Mouse (Mus musculus): Measurements from ENCODE around the gene Med29. TPM values are rescaled to one million over a fixed set of nuclear protein-coding genes. Genes with fewer than 3 reads are reported as not detected.

Gene Med29
- total and polyA plus RNA-seq, 3 experiments: 31.1 to 39.6 TPM; not detected in 1

DNA sequence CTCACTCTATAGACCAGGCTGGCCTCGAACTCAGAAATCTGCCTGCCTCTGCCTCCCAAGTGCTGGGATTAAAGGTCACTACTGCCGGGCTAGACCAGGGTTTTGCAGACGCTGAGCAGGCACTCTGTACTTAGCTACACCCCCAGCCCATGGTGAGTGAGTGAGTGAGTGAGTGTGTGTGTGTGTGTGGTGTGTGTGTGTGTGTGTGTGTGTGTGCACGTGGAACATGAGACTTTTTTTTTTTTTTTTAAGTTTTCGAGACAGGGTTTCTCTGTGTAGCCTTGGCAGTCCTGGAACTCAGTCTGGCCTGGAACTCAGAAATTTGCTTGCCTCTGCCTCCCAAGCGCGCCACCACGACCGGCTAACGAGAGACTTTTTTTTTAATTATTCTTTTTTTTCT is 17.9 kb downstream of the Med29 start:
- Histone ChIP-seq H3K9me3 (replicated peaks; ENCODE audit: insufficient read depth, low read length) (no peaks in the 10 kb centered on the region), H3K79me2 (ENCODE audit: control insufficient read depth, insufficient read depth, low read length, poor library complexity) (peaks cover 5% of the 10 kb centered on the region), H3K27me3 (ENCODE audit: control insufficient read depth in 1 of 2, insufficient read depth in 2 of 2, low read length in 2 of 2) (no peaks in the 10 kb centered on the region), H3K4me3 (ENCODE audit: control insufficient read depth in 1 of 2, insufficient read depth in 1 of 2, low read depth in 2 of 2, low read length in 2 of 2) (peak overlapping the region; percentile 68 to 83), H3K27ac (ENCODE audit: control insufficient read depth, low read depth, low read length) (peak overlapping the region; percentile 93), H3K36me3 (ENCODE audit: control insufficient read depth in 1 of 2, insufficient read depth in 2 of 2, low read length in 2 of 2) (peaks cover 0 to 7% of the 10 kb centered on the region in 2 experiments; a peak in 2 of 4 replicates), H3K4me1 (ENCODE audit: control insufficient read depth in 1 of 2, insufficient read depth in 2 of 2, low read length in 2 of 2) (peaks cover 0 to 16% of the 10 kb centered on the region in 2 experiments; a peak in 2 of 4 replicates), H3K9ac (ENCODE audit: control insufficient read depth, low read depth, low read length, poor library complexity, severe bottlenecking) (peak overlapping the region; percentile 79)
- TF ChIP-seq BHLHE40 (IDR thresholded peaks at IDR 0.05; ENCODE audit: borderline replicate concordance, low read depth, low read length): peak; percentile 38; the same call in 1 of the 2 replicates
- peak; percentile 78 for TF ChIP-seq ZNF384 (IDR thresholded peaks at IDR 0.05; ENCODE audit: low read depth, low read length)
- TF ChIP-seq SIN3A (IDR thresholded peaks at IDR 0.05; ENCODE audit: low read length): no peak; the same call in 1 of the 2 replicates
- peak; percentile 66; the same call in 1 of the 2 replicates for TF ChIP-seq MXI1 (IDR thresholded peaks at IDR 0.05; ENCODE audit: low read depth, low read length)
- peak; percentile 61 for DNase-seq (ENCODE audit: low read depth, low spot score)

DNA sequence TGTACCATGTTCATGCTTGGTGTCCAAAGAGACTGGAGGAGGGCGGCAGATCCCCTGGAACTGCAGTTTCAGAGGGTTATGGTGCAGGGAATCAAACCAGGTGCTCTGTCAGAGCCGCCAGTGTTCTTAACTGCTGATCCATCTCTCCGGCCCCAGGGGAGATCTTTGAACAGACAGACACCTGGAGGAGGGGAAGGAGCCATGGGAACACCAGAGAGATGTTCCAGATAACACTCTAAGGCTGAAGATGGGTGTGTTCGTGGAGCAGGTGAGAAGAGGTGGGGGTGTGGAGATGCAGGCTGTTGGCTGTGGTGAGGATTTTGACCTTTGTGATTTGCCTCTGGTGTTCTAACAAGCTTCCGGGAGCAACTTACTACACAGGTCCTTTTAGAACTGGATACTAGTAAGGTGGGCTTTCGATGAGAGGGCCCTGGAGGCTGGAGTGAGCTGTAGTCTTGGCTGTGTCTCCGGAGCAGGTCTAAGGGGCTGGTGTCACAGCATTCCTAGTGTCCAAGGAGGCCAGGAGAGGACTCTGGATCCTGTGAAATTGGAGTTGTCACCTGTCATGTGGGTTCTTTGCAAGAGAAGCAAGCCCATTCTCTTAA is 18.5 kb downstream of the Med29 start:
- TF ChIP-seq CTCF (IDR thresholded peaks at IDR 0.05 in 2 of 3, conservative IDR thresholded peaks at IDR 0.05 in 1 of 3; ENCODE audit: control insufficient read depth in 1 of 3, insufficient read depth in 1 of 3, low read depth in 2 of 3, low read length in 3 of 3, poor library complexity in 1 of 3, severe bottlenecking in 1 of 3): no peak
- no peak for TF ChIP-seq GABPA (IDR thresholded peaks at IDR 0.05; ENCODE audit: low read depth, low read length)
- no peak for TF ChIP-seq UBTF (IDR thresholded peaks at IDR 0.05; ENCODE audit: borderline replicate concordance, insufficient read depth, low read depth, low read length)
- TF ChIP-seq SIN3A (IDR thresholded peaks at IDR 0.05; ENCODE audit: low read length): no peak; the same call in 1 of the 2 replicates
- no peak for TF ChIP-seq RCOR1 (IDR thresholded peaks at IDR 0.05; ENCODE audit: low read depth, low read length)
- no peak for TF ChIP-seq HCFC1 (IDR thresholded peaks at IDR 0.05; ENCODE audit: low read depth, low read length)
- no peak for TF ChIP-seq TAL1 (IDR thresholded peaks at IDR 0.05; ENCODE audit: low read length)
- TF ChIP-seq E2F4 (IDR thresholded peaks at IDR 0.05; ENCODE audit: borderline replicate concordance, low read depth, low read length): no peak
- TF ChIP-seq POLR2AphosphoS2 (IDR thresholded peaks at IDR 0.05; ENCODE audit: low read length): no peak
- TF ChIP-seq MAFK (IDR thresholded peaks at IDR 0.05; ENCODE audit: borderline replicate concordance, low read depth, low read length): no peak
- no peak for TF ChIP-seq MYC (IDR thresholded peaks at IDR 0.05; ENCODE audit: low read depth, low read length)
- no peak for TF ChIP-seq TBP (IDR thresholded peaks at IDR 0.05; ENCODE audit: low read depth, low read length)
- no peak for TF ChIP-seq KAT2A (conservative IDR thresholded peaks at IDR 0.05; ENCODE audit: low read depth, low read length)
- no peak overlapping the region for H3K9ac ChIP-seq (ENCODE audit: control insufficient read depth, low read depth, low read length, poor library complexity, severe bottlenecking)
- peaks cover 0 to 16% of the 10 kb centered on the region in 2 experiments; a peak in 2 of 4 replicates for H3K4me1 ChIP-seq (ENCODE audit: control insufficient read depth in 1 of 2, insufficient read depth in 2 of 2, low read length in 2 of 2)
- peak; percentile 50 for DNase-seq (ENCODE audit: low read depth, low spot score)
- no peak overlapping the region for H3K27ac ChIP-seq (ENCODE audit: control insufficient read depth, low read depth, low read length)
- peaks cover 5% of the 10 kb centered on the region for H3K79me2 ChIP-seq (ENCODE audit: control insufficient read depth, insufficient read depth, low read length, poor library complexity)
- H3K27me3 ChIP-seq (ENCODE audit: control insufficient read depth in 1 of 2, insufficient read depth in 2 of 2, low read length in 2 of 2): no peaks in the 10 kb centered on the region
- no peak overlapping the region for H3K4me3 ChIP-seq (ENCODE audit: control insufficient read depth in 1 of 2, insufficient read depth in 1 of 2, low read depth in 2 of 2, low read length in 2 of 2)
- H3K36me3 ChIP-seq (ENCODE audit: control insufficient read depth in 1 of 2, insufficient read depth in 2 of 2, low read length in 2 of 2): peaks cover 0 to 7% of the 10 kb centered on the region in 2 experiments; a peak in 2 of 4 replicates
- H3K9me3 ChIP-seq (replicated peaks; ENCODE audit: insufficient read depth, low read length): no peaks in the 10 kb centered on the region
